Mouse (Mus musculus): ENCODE measurements around the gene Sfi1. TPM values are rescaled to one million over a fixed set of nuclear protein-coding genes. Genes with fewer than 3 reads are reported as not detected.
"Not testable (repeated sequence)": the region's sequence is repeated elsewhere in the genome, so short reads cannot be mapped to it uniquely, and the experiment has no call there.

Gene Sfi1
- total RNA-seq, 4 experiments from 2014 or later, result 12.9 to 27.4 (median 20.4) TPM

DNA sequence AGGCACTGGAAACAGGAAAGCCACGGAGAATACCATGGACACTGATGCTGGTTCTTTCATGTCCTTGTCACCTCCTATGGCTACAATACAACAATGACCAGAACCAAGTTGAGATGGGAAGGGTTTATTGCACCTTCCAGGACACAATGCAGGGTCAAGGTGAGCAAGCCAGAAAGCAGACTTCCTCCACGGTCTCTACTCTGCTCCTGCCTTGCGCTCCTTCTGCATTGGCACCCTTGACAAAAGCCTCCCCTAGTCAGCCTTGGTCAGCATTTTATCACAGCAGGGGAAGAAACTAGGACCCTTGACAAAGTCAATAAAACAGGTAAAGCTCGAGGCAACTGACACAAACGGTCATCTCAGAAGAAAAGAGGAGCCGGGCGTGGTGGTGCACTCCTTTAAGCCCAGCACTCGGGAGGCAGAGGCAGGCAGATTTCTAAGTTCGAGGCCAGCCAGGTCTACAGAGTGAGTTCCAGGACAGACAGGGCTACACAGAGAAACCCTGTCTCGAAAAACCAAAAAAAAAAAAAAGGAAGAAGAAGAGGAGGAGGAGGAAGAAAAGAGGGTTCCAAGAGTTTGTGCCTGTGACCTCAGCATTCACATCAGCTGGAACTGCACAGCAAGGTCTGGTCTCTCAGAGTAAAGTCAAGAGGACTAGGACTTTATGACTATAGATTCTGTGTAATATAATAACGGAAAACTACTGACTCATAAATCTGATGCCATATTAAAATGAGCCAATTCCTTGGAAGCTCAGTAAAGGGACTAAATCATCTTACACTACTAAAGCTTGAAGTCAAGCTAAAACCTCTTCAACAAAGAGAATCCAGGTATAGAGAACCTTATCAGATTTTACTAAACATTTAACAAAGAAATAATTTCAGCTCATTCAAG lies 19.6 kb downstream of the Sfi1 start:
- DNase-seq (ENCODE audit: low spot score), result peak; percentile 74

DNA sequence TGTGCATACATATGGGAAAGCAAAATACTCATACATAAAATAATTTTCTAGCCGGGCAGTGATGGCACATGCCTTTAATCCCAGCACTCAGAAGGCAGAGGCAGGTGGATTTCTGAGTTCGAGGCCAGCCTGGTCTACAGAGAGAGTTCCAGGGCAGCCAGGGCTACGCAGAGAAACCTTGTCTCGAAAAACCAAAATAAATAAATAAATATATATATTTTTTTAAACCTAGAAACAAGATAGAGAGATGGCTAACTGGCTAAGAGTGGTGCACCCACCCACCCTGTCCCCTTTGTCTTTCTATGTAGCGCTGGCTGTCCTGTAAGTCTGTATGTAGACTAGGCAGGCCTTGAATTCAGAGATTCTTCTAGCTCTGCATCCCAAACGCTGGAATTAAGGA lies 20.7 kb downstream of the Sfi1 start:
- not testable (repeated sequence) for DNase-seq (ENCODE audit: low spot score)

DNA sequence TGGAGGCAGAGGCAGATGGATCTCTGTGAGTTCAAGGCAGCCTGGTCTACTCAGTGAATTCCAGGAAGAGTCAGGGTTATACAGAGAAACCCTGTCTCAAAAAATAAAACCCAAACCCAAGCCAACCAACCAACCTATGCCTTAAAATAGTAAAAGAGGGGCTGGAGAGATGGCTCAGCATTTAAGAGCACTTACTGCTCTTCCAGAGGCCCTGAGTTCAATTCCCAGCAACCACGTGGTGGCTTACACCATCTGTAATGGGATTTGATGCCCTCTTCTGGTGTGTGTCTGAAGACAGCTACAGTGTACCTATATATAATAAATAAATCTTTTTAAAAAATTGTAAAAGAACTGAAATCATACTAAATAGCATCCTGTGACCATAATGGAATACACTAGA lies 21.3 kb downstream of the Sfi1 start:
- peak; percentile 48 for DNase-seq (ENCODE audit: low spot score)

DNA sequence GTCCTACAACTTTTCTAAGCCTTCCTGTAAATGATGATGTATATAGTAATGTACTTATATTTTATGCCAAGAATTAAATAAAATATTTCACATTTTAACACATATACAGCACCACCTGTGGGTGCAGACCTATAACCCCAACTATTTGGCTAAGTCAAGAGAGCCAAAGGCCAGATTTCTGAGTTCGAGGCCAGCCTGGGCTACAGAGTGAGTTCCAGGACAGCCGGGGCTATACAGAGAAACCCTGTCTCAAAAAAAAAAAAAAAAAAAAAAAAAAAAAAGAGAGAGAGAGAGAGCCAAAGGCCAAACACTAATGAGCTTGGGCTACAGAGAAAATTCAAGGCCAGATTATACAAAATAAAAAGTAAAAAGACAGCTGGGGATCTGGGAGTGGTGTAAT lies 24.2 kb downstream of the Sfi1 start:
- not testable (repeated sequence) for DNase-seq (ENCODE audit: low spot score)

DNA sequence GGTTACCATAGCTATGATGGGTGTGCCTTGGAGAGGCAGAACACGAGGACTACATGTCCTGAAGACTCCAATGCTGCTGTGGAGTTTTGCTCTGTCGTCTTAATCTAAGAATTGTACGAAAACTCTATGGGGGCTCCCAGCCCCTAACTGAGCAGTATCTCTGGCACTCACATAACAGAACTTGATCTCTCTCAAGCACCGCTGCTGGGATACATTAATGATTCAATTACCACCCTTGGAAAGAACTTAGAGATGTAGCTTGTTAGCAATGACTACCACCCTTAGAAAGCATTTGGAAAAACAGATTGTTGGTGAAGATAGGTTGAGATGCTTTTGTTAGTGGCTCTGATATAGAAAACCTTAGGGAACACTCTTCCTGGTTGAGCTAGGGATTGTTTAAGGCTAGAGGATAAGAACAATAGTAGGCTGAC lies 25.7 kb downstream of the Sfi1 start:
- peak; percentile 74 for DNase-seq (ENCODE audit: low spot score)

DNA sequence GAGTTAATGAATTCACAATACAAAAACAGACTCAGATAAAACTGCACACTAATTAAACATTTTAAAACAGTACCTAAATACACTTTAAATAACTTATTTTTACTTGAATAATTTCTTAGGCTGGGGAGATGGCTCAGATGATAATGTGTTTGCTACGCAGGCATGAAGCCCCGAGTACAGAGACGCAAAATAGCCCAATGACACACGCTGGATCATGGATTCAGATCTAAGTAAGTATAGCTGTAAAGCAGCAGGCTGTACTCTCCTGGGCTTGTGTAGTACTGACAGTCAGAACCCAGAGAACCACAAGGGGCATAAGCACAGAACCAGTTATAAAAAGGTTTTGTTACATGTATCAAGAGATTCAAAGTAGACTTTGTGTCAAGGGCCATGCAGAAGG lies 26.1 kb downstream of the Sfi1 start:
- not testable (repeated sequence) for DNase-seq (ENCODE audit: low spot score)

DNA sequence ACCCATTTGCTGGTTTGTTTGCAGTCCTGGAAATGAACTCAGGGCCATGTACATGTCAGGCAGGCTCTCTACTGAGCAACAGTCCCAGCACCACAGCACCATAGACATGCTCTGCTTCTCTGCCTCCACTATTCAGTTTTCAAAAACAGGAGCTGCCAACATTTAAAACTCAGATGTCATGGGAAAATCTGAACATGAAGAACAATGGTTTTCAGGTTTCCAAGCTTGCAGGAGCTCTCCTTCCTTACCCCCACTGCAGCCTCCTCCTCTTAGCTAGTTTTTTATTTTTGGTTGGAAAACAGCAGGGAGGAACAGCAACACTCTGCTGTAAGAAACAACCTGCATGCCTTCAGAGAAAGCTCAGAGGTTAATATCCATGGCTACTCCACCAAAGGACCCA lies 26.9 kb downstream of the Sfi1 start:
- peak; percentile 71 for DNase-seq (ENCODE audit: low spot score)

DNA sequence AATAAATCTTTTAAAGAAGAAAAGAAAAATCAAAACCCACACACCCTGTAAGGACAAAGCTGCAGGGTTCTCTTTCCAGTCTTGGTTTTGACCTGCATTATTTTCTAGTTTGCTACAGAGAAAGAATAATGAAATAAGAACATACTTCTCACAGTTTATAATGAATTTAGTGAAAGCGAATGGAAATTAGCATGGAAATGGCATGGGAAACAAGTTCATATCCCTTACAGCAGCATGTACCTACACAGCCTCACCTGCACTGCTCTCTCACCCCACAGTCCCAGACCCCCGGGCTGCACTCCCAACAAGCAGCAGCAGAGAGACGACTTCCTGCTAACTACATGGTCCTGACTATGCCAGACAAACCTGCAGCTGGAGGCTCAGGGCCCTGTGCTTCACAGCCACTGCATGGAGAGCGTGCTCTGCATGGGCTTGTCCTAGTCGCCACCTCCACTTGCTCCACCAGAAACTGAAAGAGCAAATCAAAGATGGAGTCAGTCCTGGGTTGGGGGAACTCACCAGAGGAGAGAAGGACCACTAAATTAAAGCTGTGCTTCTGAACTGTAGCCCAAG lies 28.0 kb downstream of the Sfi1 start:
- not testable (repeated sequence) for DNase-seq (ENCODE audit: low spot score)

DNA sequence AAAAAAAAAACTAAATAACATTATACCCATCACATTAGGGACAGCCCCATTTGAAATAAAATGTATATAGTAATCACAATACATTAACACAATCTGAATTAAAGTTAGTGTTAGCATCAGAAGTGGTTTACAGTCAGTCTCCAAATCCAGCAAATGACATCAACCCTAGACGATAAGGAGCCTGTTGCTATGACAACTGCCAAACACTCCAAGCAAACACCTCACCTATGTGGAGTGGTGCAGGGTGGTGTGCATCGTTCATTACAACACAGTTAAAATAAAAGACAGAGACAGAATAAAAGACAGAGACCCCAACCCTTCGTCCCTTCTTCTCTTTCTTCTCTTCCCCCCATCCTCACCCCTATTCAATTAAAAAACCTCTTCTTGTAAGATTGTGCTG lies 29.6 kb downstream of the Sfi1 start:
- DNase-seq (ENCODE audit: low spot score), result not testable (repeated sequence)

DNA sequence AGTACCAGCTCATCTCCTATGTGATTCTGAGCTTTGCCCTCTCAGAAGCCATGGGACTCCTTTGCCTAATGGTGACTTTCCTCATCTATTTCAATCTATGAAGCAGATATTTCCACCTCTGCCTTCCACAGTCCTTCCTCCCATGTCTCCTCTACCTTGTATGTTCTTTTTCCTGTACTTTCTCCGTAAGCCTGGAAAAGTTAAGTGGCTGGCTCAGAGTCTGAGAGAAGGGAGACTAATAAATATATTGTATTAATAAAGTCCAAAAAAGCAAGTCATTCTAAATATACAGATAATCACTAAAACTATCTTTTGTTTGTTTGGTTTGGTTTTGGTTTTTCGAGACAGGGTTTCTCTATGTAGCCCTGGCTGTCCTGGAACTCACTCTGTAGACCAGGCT lies 30.1 kb downstream of the Sfi1 start:
- peak; percentile 77 for DNase-seq (ENCODE audit: low spot score)

DNA sequence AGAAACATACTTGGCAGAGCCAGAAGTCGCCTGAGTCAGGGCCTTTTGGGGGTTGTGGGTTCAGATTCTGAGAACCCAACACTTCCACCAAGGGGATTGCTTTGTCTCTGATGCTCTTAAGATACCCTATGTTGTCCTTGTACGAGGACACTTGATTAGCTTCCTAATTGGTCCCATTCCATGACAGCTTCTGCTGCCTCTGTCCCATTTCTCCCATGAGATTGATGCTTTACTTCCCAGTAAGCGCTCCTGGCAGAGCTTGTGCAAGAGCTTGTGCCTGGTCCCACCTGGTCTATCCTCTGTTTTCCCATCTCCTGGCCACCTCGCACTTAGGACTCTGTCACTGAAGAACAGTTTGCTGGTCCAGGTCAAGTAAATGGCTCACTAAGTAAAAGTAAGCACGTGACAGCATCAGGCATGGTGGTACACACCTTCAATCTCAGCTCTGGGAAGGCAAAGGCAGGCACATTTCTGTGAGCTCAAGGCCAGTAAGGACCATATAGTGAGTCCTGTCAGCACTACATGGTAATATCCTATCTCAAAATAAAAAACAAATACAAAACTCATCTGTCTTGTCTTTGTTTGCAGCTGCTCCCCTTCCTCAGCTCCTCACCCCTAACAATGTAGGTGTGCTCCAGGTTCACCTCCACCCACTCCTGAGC lies 30.9 kb downstream of the Sfi1 start:
- DNase-seq (ENCODE audit: low spot score), result peak; percentile 79

DNA sequence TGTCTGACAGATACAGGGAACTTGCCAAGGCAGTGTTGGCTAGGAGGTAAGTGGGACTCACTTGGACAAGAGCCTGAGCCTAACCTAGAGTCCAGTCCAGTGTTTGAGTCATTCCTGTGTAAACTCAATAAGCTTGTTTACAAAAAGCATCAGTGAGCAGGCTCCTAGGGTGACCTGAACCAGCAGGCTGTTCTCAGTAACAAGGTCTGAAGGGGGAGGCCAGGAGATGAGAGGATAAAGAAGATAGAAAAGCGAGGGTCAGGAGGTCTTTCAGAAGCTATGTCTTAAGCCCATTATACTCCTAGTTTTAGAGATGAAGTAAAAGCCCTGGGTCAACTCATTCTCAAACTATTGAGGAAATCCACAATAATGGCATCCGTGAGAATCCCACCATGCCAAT lies 31.9 kb downstream of the Sfi1 start:
- DNase-seq (ENCODE audit: low spot score), result peak; percentile 74

DNA sequence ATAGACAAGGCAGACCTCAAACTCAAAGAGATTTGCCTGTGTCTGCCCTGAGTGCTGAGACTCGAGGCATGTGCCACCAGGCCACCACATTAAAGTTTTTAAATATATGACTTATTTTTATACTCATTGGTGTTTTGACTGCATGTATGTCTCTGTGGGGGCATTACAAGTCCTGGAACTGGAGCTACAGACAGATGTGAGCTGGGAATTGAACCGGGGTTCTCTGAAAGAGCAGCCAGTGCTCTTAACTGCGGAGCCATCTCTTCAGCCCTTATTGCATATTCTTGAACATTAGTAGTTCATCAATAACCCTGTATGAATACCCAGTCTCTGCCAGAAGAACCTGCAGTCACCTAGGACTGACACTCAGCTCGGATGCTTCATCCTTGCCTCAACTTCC lies 34.5 kb downstream of the Sfi1 start:
- not testable (repeated sequence) for DNase-seq (ENCODE audit: low spot score)

DNA sequence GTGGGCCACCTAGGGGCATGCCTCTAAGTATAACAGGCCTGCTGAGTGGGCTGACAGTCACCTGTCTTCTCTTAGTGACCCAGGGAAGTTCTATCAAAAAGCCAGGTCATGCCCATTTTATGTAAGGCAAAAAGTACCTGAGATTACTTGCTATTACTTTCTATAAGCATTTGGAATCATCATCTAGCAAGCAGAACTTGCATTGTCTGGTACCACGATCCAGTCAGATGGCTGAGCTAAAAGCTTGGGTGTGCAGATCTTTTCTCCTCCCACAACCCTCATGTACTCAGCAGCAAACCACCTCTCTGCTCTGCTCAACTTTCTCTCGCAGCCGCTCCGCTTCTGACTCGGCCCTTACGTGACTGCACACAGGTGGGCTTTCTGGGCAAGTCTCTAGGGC lies 35.3 kb downstream of the Sfi1 start:
- DNase-seq (ENCODE audit: low spot score), result not testable (repeated sequence)

DNA sequence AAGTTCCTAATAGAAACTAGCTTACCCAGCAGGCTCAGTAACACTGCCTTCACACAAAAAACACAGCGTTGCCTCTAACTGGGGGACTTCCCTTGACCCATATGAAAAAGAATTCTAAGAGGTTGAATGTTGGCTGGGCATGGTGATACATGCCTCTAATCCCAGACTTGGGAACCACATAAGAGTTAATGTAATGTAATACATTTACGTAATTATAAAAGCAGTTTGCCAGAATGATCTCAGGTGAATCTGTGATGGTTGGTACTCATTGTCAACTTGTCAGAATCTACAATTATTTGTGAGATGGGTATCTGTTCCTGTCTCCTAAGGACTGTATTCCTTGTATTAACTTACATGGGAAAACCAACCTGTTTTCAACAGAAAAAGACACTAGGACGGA lies 36.3 kb downstream of the Sfi1 start:
- not testable (repeated sequence) for DNase-seq (ENCODE audit: low spot score)

DNA sequence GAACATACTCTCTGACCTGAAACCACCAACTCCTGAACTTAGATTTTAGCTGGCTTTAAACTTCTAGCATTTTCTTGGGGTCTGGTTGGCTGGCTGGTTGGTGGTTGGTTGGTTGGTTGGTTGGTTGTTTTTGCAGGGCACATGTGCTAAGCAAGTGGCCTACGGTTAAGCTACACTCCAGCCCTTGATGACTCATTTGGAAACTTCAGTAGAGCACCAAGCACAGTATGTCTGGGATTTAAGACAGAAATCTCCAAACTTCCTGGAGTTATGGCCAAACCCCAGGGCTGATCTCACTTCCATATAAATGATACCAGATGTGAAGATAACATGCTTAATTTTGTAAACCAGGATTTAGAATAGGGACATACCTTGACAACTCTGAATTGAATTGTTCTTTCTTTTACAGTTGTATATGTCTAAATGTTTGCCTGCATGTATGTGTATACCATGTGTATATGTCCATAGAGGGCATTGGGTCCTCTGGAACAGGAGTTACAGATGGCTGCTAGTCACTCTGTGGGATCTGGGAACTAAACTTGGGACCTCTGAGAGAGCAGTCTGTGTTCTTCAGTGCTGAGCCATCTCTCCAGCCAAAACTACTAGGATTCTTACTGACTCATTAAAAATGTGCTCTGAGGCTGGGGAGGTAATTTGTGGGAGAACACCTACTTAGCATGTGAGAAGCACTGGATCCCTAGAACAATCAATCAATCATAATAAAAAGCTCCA lies 39.4 kb downstream of the Sfi1 start:
- DNase-seq (ENCODE audit: low spot score), result peak; percentile 82

DNA sequence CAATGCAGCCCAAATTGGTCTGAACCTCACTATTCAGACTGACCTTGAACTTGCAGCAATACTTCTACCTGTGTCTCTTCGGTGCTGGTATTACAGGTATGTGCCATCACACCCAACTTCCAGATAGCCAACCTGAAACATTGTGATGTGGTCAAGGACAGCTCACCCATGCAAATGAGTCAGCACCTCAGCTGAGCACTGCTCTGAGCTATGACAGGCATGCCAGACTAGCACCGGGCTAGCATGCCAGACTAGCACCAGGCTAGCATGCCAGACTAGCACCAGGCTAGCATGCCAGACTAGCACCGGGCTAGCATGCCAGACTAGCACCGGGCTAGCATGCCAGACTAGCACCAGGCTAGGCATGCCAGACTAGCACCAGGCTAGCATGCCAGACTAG lies 41.9 kb downstream of the Sfi1 start:
- DNase-seq (ENCODE audit: low spot score), result not testable (repeated sequence)

DNA sequence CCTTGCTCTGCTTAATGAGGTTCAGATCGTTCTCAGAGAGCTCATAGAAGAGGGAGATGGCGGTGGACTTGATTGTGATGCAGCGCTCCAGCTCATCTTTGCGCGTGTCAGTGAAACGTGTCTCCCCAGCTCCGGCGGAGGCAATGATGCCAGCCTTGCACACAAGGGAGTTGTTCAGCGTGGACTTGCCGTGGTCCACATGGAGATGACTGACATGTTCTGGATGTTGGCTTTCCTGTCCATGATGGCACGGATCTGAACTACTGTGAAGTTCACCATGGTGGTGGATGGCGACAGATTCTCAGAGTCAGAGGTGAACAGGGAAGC lies 42.6 kb downstream of the Sfi1 start:
- not testable (repeated sequence) for DNase-seq (ENCODE audit: low spot score)

DNA sequence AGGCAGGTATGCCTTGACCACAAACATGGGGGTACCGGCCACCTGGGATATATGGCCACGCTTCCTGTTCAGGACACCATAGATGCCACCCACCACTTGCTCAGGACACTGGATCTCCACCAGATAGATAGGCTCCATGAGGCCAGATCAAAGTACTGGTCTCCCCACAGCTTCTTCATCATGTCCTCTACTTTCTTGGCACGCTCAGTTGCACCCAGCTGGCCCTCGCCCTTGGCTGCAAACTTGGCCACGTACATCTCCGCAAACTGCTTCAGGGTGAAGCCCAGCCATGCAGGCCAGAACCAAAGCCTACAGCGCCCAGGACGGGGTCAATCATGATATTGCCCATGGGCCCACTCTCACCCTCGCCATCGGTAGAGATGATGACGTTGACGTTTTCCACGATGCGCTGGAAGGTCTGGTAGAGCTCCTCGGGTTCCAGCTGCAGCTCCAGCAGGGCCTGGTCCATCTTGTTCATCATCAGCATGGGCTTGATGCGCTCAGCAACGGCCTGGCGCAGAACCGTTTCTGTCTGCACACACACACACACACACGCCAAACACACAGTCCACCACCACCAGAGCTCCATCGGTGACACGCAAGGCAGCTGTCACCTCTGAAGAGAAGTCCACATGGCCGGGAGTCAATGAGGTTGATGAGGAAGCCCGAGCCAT lies 43.1 kb downstream of the Sfi1 start:
- DNase-seq (ENCODE audit: low spot score), result not testable (repeated sequence)

DNA sequence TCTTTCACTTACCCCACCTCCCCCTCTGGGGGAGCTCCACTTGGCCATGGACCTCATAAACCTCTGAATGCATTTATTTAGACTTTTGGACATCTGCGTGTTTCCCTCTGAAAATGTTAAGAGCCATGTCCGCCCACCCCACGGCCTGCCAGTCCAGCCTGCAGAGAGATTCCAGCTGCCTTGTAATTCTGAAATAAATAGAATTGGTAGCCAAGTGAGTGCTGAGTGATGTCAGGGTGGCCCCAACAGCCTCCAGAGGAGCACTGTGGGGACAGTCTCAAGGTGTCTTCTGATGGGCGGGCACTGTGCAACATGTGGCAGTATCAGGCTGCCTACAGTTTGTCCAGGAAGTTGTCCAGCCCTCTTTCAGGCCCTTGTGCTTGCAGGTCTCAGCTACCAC lies 43.8 kb downstream of the Sfi1 start:
- not testable (repeated sequence) for DNase-seq (ENCODE audit: low spot score)

DNA sequence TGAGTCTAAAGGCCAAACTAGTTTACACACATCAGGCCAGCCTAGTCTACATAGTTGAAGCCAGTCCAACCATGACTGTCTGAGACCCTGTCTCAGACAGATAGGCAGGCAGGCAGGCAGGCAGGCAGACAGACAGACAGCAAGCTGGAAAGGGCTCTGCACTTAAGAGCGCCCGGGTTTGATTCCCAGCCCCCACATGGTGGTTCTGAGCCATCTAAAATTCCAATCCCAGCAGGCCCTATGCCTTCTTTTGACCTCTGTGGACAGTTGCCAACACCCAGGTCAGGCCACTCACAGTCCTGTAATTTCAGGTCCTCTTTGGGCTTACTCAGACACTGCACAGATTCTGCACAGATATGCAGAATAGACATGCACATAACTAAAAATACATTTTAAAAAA lies 46.5 kb downstream of the Sfi1 start:
- not testable (repeated sequence) for DNase-seq (ENCODE audit: low spot score)
